Mouse (Mus musculus): ENCODE data around the gene Panx2. TPM values are rescaled to one million over a fixed set of nuclear protein-coding genes. Genes with fewer than 3 reads are reported as not detected.

Panx2 gene
- polyA plus RNA-seq, 1 experiment from 2014 or later: 8.5 TPM

- H3K4me1 ChIP-seq: no peaks in the 10 kb centered on the region
- peaks cover 80% of the 10 kb centered on the region for H3K36me3 ChIP-seq (replicated peaks)
- H3K27ac ChIP-seq: no peak overlapping the region
- H3K4me3 ChIP-seq: no peak overlapping the region
- H3K27me3 ChIP-seq (replicated peaks): no peaks in the 10 kb centered on the region
- ATAC-seq (replicated peaks): no peak
- WGBS: 96% methylated on average over 8 of the region's 8 CpGs
- no peaks in the 10 kb centered on the region for H3K9me3 ChIP-seq
- no peak overlapping the region for H3K4me2 ChIP-seq
- H3K9ac ChIP-seq: no peak overlapping the region
Observed at GRCm38 (mm10) chr15:89104425-89104824, 44.9 kb downstream of the Panx2 start.

DNA sequence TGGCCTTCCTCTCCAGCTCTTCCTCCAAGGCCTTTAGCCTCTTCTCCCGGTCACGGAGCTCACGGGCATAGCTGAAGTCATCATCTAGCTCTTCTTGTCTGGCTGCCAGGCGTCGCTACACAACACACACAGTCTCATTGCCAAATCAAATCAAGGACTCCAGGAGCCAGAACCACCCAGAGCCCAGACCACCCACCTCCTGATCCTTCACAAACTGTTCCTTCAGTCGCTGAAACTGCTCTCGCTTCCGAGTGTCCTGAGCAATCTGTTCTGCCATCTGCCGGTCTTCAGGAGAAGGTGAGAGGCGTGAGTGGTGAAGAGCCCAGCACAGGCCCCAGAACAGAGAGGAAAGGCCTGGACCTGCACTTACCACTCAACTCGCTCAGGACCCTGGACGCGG lies 46.5 kb downstream of the Panx2 start:
- WGBS: 93% methylated on average over 13 of the region's 13 CpGs
- Histone ChIP-seq H3K27me3 (replicated peaks) (no peaks in the 10 kb centered on the region), H3K27ac (no peak overlapping the region), H3K4me3 (no peak overlapping the region), H3K4me1 (no peaks in the 10 kb centered on the region), H3K36me3 (replicated peaks) (peaks cover 76% of the 10 kb centered on the region), H3K9ac (no peak overlapping the region), H3K9me3 (no peaks in the 10 kb centered on the region), H3K4me2 (no peak overlapping the region)
- no peak for ATAC-seq (replicated peaks)

DNA sequence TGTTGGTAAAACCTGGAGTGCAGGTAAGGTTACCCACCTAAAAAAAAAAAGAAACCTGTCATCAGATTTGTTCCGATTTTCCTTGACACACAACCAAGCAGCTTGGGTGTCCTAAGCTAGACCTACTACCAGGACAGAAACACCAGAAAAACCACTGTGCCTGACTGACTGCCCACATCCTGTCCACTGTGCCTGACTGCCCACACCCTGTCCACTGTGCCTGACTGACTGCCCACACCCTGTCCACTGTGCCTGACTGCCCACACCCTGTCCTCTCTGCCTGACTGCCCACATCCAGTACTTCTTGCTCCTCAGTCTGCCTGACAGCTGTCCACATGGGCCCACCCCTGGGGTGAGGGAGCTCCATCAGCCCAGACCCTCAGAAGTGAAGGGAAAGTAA lies 47.4 kb downstream of the Panx2 start:
- Histone ChIP-seq H3K4me3 (no peak overlapping the region), H3K4me1 (no peaks in the 10 kb centered on the region), H3K9me3 (no peaks in the 10 kb centered on the region), H3K4me2 (no peak overlapping the region), H3K36me3 (replicated peaks) (peaks cover 71% of the 10 kb centered on the region), H3K9ac (no peak overlapping the region), H3K27me3 (replicated peaks) (no peaks in the 10 kb centered on the region), H3K27ac (no peak overlapping the region)
- ATAC-seq (replicated peaks): no peak
- WGBS: 93% methylated on average over 1 of the region's 1 CpGs

DNA sequence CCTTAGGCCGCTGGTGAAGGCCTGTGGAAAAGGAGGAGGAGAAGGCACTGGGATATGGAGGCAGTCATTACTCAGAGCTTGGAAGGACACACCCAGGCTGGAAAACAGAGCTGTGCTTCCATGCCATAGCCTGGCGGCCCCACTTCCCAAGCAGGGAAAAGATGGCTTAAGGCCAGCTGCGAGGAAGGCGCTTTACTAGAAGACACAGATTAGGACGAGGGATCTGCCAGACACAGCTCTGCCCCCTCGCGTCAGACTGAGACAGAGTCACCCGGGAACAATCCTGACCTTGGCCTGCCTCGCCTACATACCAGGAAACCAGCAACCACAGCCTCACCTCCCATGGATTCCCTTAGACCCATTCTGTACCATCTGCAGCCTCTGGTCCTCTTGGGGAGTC lies 50.6 kb downstream of the Panx2 start:
- H3K36me3 ChIP-seq (replicated peaks): peaks cover 69% of the 10 kb centered on the region
- H3K27ac ChIP-seq: no peak overlapping the region
- H3K27me3 ChIP-seq (replicated peaks): no peaks in the 10 kb centered on the region
- no peak overlapping the region for H3K4me3 ChIP-seq
- no peaks in the 10 kb centered on the region for H3K4me1 ChIP-seq
- 91% methylated on average over 9 of the region's 9 CpGs for WGBS
- no peak overlapping the region for H3K4me2 ChIP-seq
- H3K9ac ChIP-seq: no peak overlapping the region
- H3K9me3 ChIP-seq: no peaks in the 10 kb centered on the region
- ATAC-seq (replicated peaks): no peak

DNA sequence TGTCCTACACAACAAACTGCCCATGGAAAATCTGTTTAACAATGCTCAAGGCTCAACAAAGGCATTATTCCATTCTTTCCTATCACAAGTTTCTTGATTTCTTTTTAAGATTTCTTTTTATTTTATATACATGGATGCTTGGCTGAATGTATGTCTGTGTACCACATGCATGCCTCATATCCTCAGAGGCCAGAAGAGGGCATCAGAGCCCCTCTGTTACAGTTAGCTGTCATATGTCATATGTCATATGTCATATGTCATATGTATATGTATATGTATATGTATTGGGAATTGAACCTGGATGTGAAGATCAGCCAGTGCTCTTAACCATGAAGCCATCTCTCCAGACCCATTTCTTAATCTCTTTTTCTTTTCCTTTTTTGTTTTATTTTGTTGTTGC lies 58.5 kb downstream of the Panx2 start:
- Histone ChIP-seq H3K27me3 (replicated peaks) (no peaks in the 10 kb centered on the region), H3K9me3 (no peaks in the 10 kb centered on the region), H3K9ac (no peak overlapping the region), H3K4me1 (peaks cover 37% of the 10 kb centered on the region), H3K36me3 (replicated peaks) (peaks cover 32% of the 10 kb centered on the region; the same call in 1 of the 2 replicates), H3K27ac (no peak overlapping the region), H3K4me2 (no peak overlapping the region), H3K4me3 (no peak overlapping the region)
- ATAC-seq (replicated peaks): no peak

DNA sequence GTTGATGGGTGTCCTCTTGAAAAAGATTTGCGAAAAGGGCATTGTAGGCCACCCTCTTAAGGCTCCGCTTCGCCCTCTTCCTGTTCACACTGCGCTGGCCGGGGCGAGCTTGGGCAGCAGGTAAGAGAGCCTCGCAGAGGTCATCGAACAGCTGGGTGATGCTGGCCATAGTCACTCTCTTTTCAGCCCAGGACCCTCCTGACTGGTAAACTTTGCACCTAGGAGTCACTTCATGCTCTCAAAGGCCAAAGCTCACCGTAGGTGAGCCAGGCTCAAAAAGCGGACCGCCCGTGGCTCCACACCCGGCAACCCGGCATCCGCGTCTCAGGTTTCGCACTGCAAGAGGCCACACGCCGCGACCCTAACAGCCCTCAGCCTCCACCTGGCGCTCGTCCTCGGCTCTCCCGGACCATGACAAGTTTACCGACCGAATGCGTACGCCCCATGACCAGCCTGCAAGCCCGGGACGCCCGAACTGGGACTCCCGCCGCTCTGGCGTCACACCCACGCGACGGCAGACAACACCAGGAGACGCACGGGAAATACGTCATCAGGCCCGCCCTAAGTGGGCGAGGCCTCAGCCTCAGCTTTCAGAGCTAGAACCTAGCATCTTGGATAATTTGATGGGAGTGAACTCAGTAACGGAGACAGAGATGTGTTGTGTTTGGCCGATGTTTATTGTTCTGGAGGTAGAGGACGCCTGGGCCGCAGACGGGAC lies 63.3 kb downstream of the Panx2 start, which contains the start of gene Tubgcp6:
TSS of gene Tubgcp6 (minus strand) at position 464 of the 718 bp plus-strand sequence.
- WGBS: under 1% methylated on average over 47 of the region's 47 CpGs
- H3K4me2 ChIP-seq: peak within 1 kb of the TSS; percentile 95
- H3K4me1 ChIP-seq: peaks cover 52% of the 10 kb centered on the region
- ATAC-seq (replicated peaks): peak; percentile 82
- H3K4me3 ChIP-seq: peak within 1 kb of the TSS; percentile 56
- H3K36me3 ChIP-seq (replicated peaks): 0 out of 2 replicates have a peak, but pooled peaks cover under 1% of the 10 kb centered on the region
- peak within 1 kb of the TSS; percentile 59 for H3K9ac ChIP-seq
- H3K27ac ChIP-seq: peak within 1 kb of the TSS; percentile 90
- no peaks in the 10 kb centered on the region for H3K9me3 ChIP-seq
- no peaks in the 10 kb centered on the region for H3K27me3 ChIP-seq (replicated peaks)

Other genes with a start within 250 kb of the Panx2 start
- 9.4 and 9.6 TPM in 2 replicates for gene Alg12, start 240.4 kb upstream of the Panx2 start, polyA plus RNA-seq (2015; fragmentation: Nextera tagmentation; extraction: Ambion mirVana)
- gene Creld2, start 240.1 kb upstream of the Panx2 start, polyA plus RNA-seq (2015; fragmentation: Nextera tagmentation; extraction: Ambion mirVana): 60.7 and 69.3 TPM in 2 replicates
- gene Pim3, start 197.5 kb upstream of the Panx2 start, polyA plus RNA-seq (2015; fragmentation: Nextera tagmentation; extraction: Ambion mirVana): 69.0 and 72.4 TPM in 2 replicates
- gene Ttll8, start 105.3 kb upstream of the Panx2 start, polyA plus RNA-seq (2015; fragmentation: Nextera tagmentation; extraction: Ambion mirVana): 0.17 TPM in 2 replicates
- gene Mlc1, start 80.7 kb upstream of the Panx2 start, polyA plus RNA-seq (2015; fragmentation: Nextera tagmentation; extraction: Ambion mirVana): 14.8 and 15.5 TPM in 2 replicates
- gene Mov10l1, start 76.8 kb upstream of the Panx2 start, polyA plus RNA-seq (2015; fragmentation: Nextera tagmentation; extraction: Ambion mirVana): not detected in 2 replicates
- gene Trabd, start 15.4 kb downstream of the Panx2 start, polyA plus RNA-seq (2015; fragmentation: Nextera tagmentation; extraction: Ambion mirVana): 39.3 and 40.2 TPM in 2 replicates
- gene Selenoo, start 29.4 kb downstream of the Panx2 start, polyA plus RNA-seq (2015; fragmentation: Nextera tagmentation; extraction: Ambion mirVana): 20.4 and 22.4 TPM in 2 replicates
- gene Tubgcp6, start 63.4 kb downstream of the Panx2 start, polyA plus RNA-seq (2015; fragmentation: Nextera tagmentation; extraction: Ambion mirVana): 20.1 and 21.2 TPM in 2 replicates
- 27.0 and 31.4 TPM in 2 replicates for gene Hdac10, start 69.0 kb downstream of the Panx2 start, polyA plus RNA-seq (2015; fragmentation: Nextera tagmentation; extraction: Ambion mirVana)
- gene Mapk12, start 81.0 kb downstream of the Panx2 start, polyA plus RNA-seq (2015; fragmentation: Nextera tagmentation; extraction: Ambion mirVana): 4.0 and 5.1 TPM in 2 replicates
- gene Mapk11, start 89.9 kb downstream of the Panx2 start, polyA plus RNA-seq (2015; fragmentation: Nextera tagmentation; extraction: Ambion mirVana): 30.8 and 32.5 TPM in 2 replicates
- gene Plxnb2, start 121.1 kb downstream of the Panx2 start, polyA plus RNA-seq (2015; fragmentation: Nextera tagmentation; extraction: Ambion mirVana): 101 and 108 TPM in 2 replicates
- gene Dennd6b, start 136.8 kb downstream of the Panx2 start, polyA plus RNA-seq (2015; fragmentation: Nextera tagmentation; extraction: Ambion mirVana): 117 and 123 TPM in 2 replicates
- 83.2 and 89.8 TPM in 2 replicates for gene Ppp6r2, start 151.8 kb downstream of the Panx2 start, polyA plus RNA-seq (2015; fragmentation: Nextera tagmentation; extraction: Ambion mirVana)